8 mouse cellular contexts compared by ENCODE assay signal in genomic region chr12:73044221-73045045, GRCm38 (mm10). TPM values are rescaled to one million over a fixed set of nuclear protein-coding genes. Genes with fewer than 3 reads are reported as not detected.
DNase-seq lines count a peak whose midpoint lies in the region; ATAC-seq lines count a peak whose summit lies in the region.

No protein-coding gene starts in this region.

- peak overlapping the region; percentile 66 for H3K9ac ChIP-seq in heart, embryonic 12.5 days
- H3K9ac ChIP-seq in neural tube, embryonic 12.5 days: peak overlapping the region; percentile 67

- no peak overlapping the region for H3K27ac ChIP-seq in heart, embryonic 12.5 days (ENCODE audit: poor library complexity, severe bottlenecking)
- no peak overlapping the region for H3K27ac ChIP-seq in neural tube, embryonic 12.5 days

- peak; percentile 59 for ATAC-seq in heart, embryonic 12.5 days (ENCODE audit: insufficient number of reproducible peaks, low FRiP score)
- no peak for ATAC-seq in neural tube, embryonic 12.5 days (ENCODE audit: low FRiP score, low read depth)

- no peaks in the 10 kb centered on the region for H3K9me3 ChIP-seq in heart, embryonic 12.5 days (replicated peaks)
- H3K9me3 ChIP-seq in neural tube, embryonic 12.5 days: no peaks in the 10 kb centered on the region

- peaks cover 60% of the 10 kb centered on the region for H3K27me3 ChIP-seq in heart, embryonic 12.5 days (replicated peaks)
- peaks cover 91% of the 10 kb centered on the region for H3K27me3 ChIP-seq in neural tube, embryonic 12.5 days (replicated peaks)

- DNase-seq in ovary, postnatal 36 days (ENCODE audit: low spot score): peak; percentile 60
- DNase-seq in ovary, adult 18-20 months (ENCODE audit: low spot score): no peak
- peak; percentile 72 for DNase-seq in embryo, embryonic 10 days (ENCODE audit: low spot score)
- DNase-seq in kidney, postnatal 10 days: peak; percentile 61
- no peak for DNase-seq in layer of hippocampus, postnatal 10 days (ENCODE audit: low spot score in 2 of 2)
- no peak for DNase-seq in cerebellum, adult 11 months

- peaks cover 25% of the 10 kb centered on the region for H3K4me1 ChIP-seq in heart, embryonic 12.5 days (replicated peaks)
- H3K4me1 ChIP-seq in neural tube, embryonic 12.5 days: peaks cover 22% of the 10 kb centered on the region

- H3K36me3 ChIP-seq in heart, embryonic 12.5 days: no peaks in the 10 kb centered on the region
- H3K36me3 ChIP-seq in neural tube, embryonic 12.5 days: no peaks in the 10 kb centered on the region

- peak overlapping the region; percentile 58 for H3K4me3 ChIP-seq in heart, embryonic 12.5 days
- peak overlapping the region; percentile 48 for H3K4me3 ChIP-seq in neural tube, embryonic 12.5 days

- WGBS in heart, embryonic 12.5 days: under 1% methylated on average over 53 of the region's 53 CpGs
- WGBS in neural tube, embryonic 12.5 days: under 1% methylated on average over 53 of the region's 53 CpGs

- peak overlapping the region; percentile 94 for H3K4me2 ChIP-seq in heart, embryonic 12.5 days
- peak overlapping the region; percentile 61 for H3K4me2 ChIP-seq in neural tube, embryonic 12.5 days (replicated peaks)

RNA-seq across cellular contexts. Expression of gene Six1, which starts 9.3 kb away (rescaled TPM):
- 0.45 and 0.67 TPM in 2 replicates for polyA plus RNA-seq in heart, embryonic 12.5 days (2016; fragmentation: Nextera tagmentation; extraction: Ambion mirVana)
- 30.5 and 36.7 TPM in 2 replicates for polyA plus RNA-seq in neural tube, embryonic 12.5 days (2016; fragmentation: Nextera tagmentation; extraction: Ambion mirVana)
- total RNA-seq in layer of hippocampus, postnatal 10 days (2021): under 1 TPM; 0.57 to 0.69 TPM

Comparison
In these comparisons a context has a peak if more than half of its experiments do, and no peak if none do; other contexts are left out.
1. DNase-seq: peak in ovary, postnatal 36 days (single experiment), embryo, embryonic 10 days (single experiment) and kidney, postnatal 10 days (single experiment); none in ovary, adult 18-20 months (single experiment), layer of hippocampus, postnatal 10 days (0 of 2) and cerebellum, adult 11 months (single experiment).
2. RNA of gene Six1, which starts 9.3 kb away (polyA plus RNA-seq): 30.5 to 36.7 TPM in neural tube, embryonic 12.5 days; 0.45 to 0.67 TPM in heart, embryonic 12.5 days; every median in the first group is over 10 times any median in the second.